Mouse (Mus musculus) testis, adult 2 months (tissue): ENCODE results near the gene Uap1.

Source experiments
- CTCF ChIP-seq: fragments of 200-500 bp; IDR thresholded peaks from 2 replicates; pipeline ENCODE4 v1.5.1; 2012; ENCODE audit warnings: low read depth, mild to moderate bottlenecking, inconsistent platforms, low read length, moderate library complexity; ENCODE audit not compliant: control insufficient read depth, insufficient read depth, insufficient replicate concordance
- POLR2A ChIP-seq: fragments of 200-500 bp; IDR thresholded peaks from 2 replicates; pipeline ENCODE4 v1.6.1; 2012; ENCODE audit warnings: low read depth, mild to moderate bottlenecking, inconsistent platforms, low read length, moderate library complexity; ENCODE audit not compliant: control insufficient read depth

DNA sequence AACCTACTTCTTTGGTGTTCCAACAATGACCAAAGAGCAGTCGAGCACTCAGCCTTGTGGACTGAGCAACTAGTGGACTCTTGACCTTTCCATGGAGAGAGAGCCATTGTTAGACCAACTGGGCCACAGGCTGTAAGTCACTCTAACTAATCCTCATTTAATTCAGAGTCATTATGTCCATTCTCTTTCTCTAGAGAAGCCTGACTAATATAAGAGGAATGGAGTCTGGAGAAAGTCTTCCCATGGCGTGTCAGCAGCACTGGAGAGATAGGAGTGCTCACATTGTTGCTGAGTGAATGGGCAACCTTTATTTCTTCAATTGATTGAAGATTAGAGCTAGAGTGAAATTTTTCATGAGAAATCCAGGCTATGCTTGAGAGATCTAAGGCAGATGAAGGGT lies 50.1 kb downstream of the Uap1 start:
- no peak for TF ChIP-seq POLR2A
- no peak for TF ChIP-seq CTCF
